Mouse (Mus musculus): ENCODE measurements around the gene Erp29.

GRCm38 (mm10) chr5:121449976-121450375, 2.3 kb downstream of the Erp29 start:
- no peak for TF ChIP-seq USF1 (IDR thresholded peaks at IDR 0.05; ENCODE audit: low read depth)
- TF ChIP-seq CTCF (IDR thresholded peaks at IDR 0.05; ENCODE audit: control insufficient read depth, insufficient read depth, insufficient read length): no peak
- no peak for TF ChIP-seq CEBPB (IDR thresholded peaks at IDR 0.05; ENCODE audit: low read depth)
